Mouse (Mus musculus) liver, embryonic 14.5 days (tissue): ENCODE measurements at regions not wholly inside any gene's neighbourhood (a gene's known extent, or its start where the extent isn't known, plus 50 kb on each side); places are given as distances from the start of the nearest gene placed in this dataset.

Experiments
- CTCF ChIP-seq: IDR thresholded peaks from 2 replicates; pipeline ENCODE4 v1.5.1; 2016; ENCODE audit warnings: antibody characterized with exemption, low read depth, control low read depth
- EP300 ChIP-seq: IDR thresholded peaks from 2 replicates; pipeline ENCODE4 v1.6.1; 2016; ENCODE audit warnings: antibody characterized with exemption, low read depth

- TF ChIP-seq CTCF (no peak), EP300 (no peak)
Measured at GRCm38 (mm10) chr5:126522076-126522475, 719.5 kb upstream of the Tmem132c start.
